Mouse (Mus musculus) 3134 (cell line): ENCODE results near the gene Sytl3.
"Not testable (repeated sequence)": the region's sequence is repeated elsewhere in the genome, so short reads cannot be mapped to it uniquely, and the experiment has no call there.

Source experiments
- DNase-seq: peaks from one replicate; pipeline ENCODE4 v3.0.0-alpha.2; 2011; ENCODE audit warnings: low spot score; ENCODE audit not compliant: insufficient read length; ENCODE audit errors: extremely low read depth

Sytl3 gene

GRCm38 (mm10) chr17:6658801-6659200, at the start of gene Sytl3:
TSS of gene Sytl3 (plus strand) at chr17:6659093.
- DNase-seq, result not testable (repeated sequence)

DNA sequence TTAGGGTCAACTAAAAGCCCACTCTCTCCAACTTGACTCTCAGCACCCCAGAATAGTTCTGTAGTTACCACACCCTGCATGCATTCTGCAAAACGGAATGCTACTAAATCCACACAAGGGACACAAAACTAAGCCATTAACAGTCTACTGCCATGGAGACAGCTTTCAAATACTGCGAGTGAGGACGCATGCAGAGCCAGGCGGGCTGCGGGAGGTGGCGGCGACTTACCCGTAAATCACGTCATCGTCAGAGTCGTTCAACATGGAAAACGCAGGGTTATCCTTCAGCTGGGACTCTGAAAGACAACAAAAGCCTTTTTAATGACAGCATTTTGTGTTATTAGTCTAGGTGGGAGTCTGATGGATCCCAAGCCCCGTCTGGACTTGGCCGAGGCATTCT, 45.4 kb upstream of the Sytl3 start:
- DNase-seq, result not testable (repeated sequence)

GRCm38 (mm10) chr17:6614316-6614715, 44.6 kb upstream of the Sytl3 start:
- not testable (repeated sequence) for DNase-seq

DNA sequence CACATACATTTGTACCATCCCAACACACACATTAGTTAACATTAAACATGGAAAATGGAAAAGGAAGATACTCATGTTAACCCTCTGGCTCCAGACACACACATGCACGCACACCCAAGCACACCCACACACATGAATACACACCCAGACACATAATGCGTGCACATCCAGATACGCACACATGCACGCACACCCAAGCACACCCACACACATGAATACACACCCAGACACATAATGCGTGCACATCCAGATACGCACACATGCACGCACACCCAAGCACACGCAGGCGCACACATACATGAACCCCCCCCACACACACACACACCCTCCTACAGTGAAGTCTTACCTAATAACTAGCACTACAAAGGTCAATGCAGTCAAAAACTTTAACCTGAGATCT, 42.2 kb upstream of the Sytl3 start:
- DNase-seq, result not testable (repeated sequence)

DNA sequence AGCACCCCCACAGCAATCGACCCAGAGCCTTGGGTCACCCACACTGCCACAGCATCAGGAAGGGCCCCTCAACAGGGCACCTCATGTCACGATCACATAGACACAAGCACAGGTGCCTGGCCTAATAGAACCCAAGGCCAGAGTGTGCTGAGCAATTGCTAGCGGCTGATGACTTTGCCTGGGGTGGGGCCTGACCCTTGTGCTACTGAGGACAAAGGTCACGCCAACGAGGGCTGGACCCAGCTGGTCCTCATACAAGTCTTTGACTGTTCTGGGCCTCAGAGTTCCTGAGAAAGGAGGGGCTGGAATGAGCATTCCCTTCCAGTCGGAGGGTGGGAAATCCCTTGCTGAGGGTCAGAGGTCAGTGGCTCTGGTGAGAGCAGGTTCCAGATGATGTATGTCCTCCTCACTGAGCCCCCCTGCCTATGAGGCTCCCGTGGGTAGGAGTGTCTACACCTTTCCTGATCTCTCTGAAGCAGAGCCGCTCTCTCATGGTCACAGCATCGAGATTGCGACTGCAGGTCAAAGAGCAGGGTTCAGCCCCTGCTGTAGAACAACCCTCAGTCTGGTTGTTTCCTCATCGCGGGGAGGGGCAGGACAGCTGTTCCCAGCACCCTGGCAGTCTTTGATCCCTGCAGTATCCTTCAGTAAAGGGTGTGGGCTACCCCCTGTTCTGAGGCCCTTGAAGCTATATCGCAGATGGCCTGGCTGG, 41.0 kb upstream of the Sytl3 start:
- DNase-seq, result not testable (repeated sequence)

- not testable (repeated sequence) for DNase-seq
Observed at GRCm38 (mm10) chr17:6619271-6619670, 39.6 kb upstream of the Sytl3 start.

DNA sequence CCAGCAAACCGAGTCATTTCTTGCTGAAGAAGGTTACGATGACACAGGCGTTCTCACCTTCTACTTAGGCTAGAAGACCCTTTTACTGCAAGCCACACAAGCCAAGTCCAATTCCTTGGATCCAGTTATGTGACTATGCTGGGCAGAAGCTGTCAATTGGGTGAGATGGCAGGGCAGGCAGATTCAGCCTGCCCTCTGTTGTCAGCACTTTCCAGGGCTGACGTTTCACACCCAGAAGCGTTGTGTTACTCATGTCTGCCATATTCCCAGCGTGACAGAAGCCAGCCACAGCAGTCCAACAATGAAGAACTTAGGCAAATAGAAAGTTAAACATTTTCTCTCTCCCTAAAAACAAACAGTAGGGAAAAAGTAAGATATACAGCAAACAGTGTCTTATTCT, 38.9 kb upstream of the Sytl3 start:
- not testable (repeated sequence) for DNase-seq

DNA sequence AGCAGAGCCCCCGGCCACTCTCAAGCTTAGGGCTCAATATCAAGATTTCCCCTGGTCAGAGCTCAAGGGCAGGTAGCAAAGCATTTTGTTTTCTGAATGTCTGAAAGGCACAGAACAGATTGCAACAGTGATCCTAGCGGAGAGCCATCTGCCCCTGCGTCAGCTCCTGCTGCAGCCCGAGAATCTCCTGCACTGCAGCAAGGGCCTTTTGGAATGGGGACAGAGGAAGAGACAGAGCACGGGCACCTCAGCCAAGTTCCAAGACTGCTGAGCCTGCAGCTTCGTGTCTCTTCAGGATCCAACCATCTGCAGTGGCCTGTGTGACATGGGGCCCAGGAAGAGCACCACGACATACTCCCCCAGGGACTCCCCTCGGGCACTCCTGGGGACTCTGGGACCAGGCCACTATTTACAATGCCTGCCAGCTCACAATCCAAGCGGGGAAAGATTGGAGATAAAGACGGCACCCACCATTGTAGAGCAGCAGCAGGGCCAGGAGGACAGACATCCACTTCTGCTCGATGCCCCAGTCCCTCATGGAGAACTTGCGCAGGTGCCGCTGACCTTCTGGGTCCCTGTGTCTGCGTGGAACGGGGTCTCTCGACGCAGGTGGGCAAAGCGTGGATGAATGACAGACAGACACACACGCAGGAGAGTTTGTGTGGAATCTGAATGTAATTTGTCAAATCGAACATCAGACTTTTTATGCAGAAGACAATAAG, 38.0 kb upstream of the Sytl3 start:
- DNase-seq, result not testable (repeated sequence)

GRCm38 (mm10) chr17:6621976-6622375, 36.9 kb upstream of the Sytl3 start:
- DNase-seq, result not testable (repeated sequence)

DNA sequence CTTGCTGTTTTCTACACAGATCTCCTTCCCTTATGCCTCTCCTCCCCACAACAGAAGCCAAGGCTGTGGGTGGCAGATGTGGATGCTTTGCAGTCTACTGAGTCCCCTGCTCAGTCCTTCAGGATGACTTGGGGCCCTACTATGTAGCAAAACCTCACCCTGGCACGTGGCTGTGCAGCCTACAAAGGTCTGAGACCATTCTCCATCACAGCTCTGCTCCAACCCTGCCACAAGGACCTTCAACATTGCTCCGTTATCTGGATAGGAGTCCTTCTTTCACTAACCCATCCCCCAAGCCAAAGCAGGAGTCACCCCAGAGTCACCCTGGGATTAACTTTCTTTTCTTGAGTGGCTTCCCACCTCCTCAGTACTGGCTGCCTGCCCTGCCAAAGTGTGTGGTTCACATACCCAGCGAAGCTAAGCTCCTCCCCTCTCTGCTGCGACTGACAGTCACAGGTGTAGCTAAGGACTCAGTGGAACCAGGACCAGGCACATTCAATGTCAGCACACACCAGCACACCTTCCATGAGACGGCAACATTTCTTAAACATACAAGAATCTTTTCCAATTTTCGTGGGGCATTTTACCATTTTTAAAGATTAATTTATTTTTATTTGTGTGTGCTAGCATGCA, 33.9 kb upstream of the Sytl3 start:
- not testable (repeated sequence) for DNase-seq

DNA sequence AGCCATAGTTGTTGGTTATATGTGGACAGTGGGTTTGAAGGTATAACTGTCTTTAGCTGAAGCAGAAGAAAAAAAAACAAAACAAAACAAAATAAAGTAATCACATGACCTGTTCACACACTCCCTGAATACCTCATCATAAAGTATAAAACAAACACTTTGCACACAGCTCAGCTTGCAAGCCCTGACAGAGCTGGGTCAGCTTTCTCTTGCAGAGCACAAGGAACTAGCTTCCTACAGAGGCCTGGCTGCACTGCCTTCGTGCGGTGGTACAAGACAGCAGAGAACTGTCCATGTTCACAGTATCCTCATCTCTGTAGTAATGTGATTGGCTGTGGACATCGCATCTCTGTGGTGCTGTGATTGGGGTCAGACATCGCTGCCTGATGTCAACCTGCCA, 28.5 kb upstream of the Sytl3 start:
- DNase-seq, result not testable (repeated sequence)

DNA sequence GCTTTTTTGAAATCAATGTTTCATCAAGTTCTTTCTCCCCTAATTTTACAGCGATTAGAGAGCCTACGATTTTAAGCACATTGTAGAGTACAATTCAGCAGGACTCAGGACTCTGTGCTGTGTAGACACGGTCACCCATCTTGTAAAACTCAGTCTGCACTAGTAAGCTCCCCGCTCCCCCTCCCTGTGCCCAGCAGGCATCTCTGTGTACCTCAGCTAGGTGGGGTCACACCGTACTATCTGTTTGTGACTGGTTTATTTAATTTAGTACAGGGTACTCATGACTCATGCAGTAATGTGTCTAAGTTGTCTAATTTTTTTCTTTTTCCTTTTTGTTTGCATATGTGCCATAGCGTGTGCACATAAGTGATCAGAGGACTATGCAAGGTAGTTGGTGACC, 26.0 kb upstream of the Sytl3 start:
- DNase-seq, result not testable (repeated sequence)

DNA sequence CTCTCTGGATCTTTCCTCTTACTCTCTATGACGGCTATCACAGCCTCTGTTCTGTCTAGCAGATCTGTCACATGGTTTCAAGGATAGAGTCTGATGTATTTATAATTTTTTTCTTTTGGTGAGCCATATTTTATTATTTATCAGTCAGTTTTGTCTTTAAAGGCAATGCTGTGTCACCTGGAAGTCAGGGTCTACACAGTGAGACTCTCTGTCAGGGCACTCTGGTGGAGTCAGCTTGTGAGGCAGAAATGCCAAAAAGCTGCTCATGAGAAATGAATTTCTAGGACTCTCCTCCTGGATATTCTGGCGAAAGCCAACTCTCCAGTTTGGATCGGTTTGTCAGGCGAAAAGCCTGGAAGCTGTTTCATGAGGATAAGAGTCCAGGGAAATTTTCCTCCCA, 23.1 kb upstream of the Sytl3 start:
- not testable (repeated sequence) for DNase-seq

GRCm38 (mm10) chr17:6636861-6637260, 22.0 kb upstream of the Sytl3 start:
- no peak for DNase-seq

DNA sequence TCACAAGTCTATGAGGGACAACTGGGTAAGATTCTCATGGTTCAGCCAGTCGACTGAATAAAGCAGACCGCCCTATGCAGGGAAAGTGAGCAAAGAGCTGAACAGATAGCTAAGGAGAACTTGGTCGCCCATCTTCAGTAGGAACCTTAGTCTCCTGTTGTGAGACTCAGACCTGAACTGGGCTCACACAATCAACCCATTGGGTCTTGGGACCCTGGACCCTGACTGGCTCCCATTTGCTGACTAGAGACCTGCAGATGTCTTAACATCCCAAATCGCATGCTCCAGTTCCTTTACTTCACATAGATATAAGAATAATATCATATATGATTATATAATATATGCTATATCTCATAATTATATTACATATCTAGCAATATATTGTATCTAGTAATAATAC, 21.5 kb upstream of the Sytl3 start:
- not testable (repeated sequence) for DNase-seq

DNA sequence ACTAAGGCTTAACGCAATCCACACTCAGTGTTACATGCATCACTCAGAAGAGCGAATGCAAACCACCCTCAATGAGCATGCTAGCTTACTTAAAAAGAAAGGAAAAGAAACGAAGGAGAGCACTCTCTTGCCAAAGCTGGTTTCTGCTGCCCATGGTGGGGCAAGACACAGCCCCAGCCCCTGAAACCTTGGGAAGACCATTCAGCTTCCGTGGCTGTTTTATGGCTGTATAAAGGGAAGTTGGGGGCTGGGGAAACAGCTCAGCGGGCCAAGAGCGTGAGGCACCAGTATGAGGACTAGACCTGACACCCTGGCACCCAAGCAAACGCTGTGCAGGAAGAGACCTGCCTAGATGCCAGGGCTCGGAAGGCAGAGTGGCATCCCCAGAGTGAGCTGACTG, 20.4 kb upstream of the Sytl3 start:
- not testable (repeated sequence) for DNase-seq

DNA sequence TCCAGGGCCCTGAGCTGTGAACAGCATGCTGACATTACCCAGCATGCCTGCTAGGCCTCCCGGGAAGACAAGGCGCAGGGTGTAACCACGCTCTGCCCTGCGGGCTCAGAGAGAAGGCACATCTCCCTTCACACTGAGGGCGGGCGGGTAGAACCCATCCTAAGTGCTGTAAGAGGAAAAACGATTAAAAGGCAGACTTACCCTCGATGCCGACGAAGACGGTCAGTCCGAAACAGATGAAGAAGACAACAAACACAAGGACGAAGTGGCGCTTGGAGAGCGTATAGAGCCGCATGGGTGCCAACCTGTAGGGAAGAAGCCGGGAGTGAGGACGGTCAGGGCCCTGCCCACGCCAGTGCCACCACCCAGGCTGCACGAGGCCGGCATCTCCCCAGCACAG, 19.4 kb upstream of the Sytl3 start:
- not testable (repeated sequence) for DNase-seq

GRCm38 (mm10) chr17:6640044-6640637, 18.8 kb upstream of the Sytl3 start:
- not testable (repeated sequence) for DNase-seq

DNA sequence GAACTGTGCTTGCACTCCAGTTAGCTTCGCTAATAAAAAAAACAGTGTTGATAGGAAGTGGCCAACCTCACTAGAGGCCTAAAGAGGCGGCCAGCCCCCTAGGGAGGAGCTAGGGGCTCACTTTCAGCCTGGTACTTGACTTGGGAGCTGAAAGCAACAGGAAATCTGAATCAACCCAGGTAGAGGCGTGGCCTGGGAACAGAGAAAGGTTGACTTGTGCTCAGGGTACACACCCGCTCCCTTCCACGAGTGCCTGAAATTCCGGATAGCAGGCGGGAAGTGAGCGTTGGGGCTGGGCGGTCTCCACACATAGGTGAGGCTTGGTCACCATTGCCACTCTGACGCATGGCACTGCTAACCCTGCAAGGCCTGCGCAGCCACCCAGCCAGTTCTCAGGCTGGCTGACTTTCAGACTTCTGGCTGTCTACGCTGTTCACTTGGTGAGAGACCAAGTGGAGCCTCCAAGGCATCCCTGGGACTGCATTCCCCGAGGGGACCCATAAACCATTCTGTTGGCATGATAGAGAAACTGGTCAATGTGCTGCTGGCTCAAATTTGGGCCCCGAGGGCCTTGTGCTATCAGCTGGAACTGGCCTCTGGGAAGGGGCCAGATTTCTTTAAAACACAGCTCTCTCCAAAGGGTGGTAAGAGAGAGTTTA, 18.0 kb upstream of the Sytl3 start:
- not testable (repeated sequence) for DNase-seq

DNA sequence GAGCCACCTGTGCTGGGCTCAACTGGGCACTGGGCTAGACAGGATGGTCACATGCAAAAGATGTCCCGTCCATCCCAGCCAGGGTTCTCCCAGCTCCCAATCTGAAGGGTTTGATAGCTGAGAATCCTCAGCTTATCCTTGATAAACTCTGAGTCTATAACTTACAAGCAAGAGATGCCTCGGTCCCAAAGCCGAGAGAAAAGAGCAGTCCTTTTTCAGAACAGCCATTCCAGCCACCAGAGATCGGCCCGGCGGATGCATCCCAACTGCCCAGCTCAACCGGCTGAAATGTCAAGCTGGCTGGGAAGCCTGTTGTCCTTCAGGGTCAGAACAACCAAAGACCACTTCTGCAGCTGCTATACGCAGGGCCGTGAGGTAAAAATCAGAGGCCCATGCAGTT, 14.7 kb upstream of the Sytl3 start:
- not testable (repeated sequence) for DNase-seq

- not testable (repeated sequence) for DNase-seq
Observed at GRCm38 (mm10) chr17:6644673-6645072, 14.2 kb upstream of the Sytl3 start.
